Mouse (Mus musculus) myocyte (in vitro differentiated cells): Measurements from ENCODE around the gene Kdm5c.

Experiments used
- E2F4 ChIP-seq: IDR thresholded peaks from one replicate; pipeline ENCODE4 v1.6.1; 2011; ENCODE audit warnings: mild to moderate bottlenecking, control low read depth, moderate library complexity; ENCODE audit not compliant: insufficient read depth
- MYOD1 ChIP-seq, 3 experiments: IDR thresholded peaks; one replicate each; pipeline ENCODE4 v1.6.1; 2011; ENCODE audit warnings: control low read depth in 2 of 3, low read depth in 2 of 3, mild to moderate bottlenecking in 2 of 3, moderate library complexity in 1 of 3; ENCODE audit not compliant: insufficient read length in 2 of 3, control insufficient read depth in 1 of 3
- POLR2A ChIP-seq: IDR thresholded peaks from one replicate; pipeline ENCODE4 v1.6.1; 2011; ENCODE audit warnings: low read depth, mild to moderate bottlenecking, control low read depth, moderate library complexity; ENCODE audit not compliant: insufficient read length
- TCF12 ChIP-seq: IDR thresholded peaks from one replicate; pipeline ENCODE4 v1.6.1; 2011; ENCODE audit warnings: mild to moderate bottlenecking, control low read depth; ENCODE audit not compliant: poor library complexity, insufficient read depth, severe bottlenecking
- TCF3 ChIP-seq: IDR thresholded peaks from one replicate; pipeline ENCODE4 v1.6.1; 2011; ENCODE audit warnings: low read depth, control low read depth; ENCODE audit not compliant: insufficient read length
- USF1 ChIP-seq: IDR thresholded peaks from one replicate; pipeline ENCODE4 v1.6.1; 2011; ENCODE audit warnings: low read depth, mild to moderate bottlenecking, control low read depth, moderate library complexity

GRCm38 (mm10) chrX:152197814-152198648, 34.8 kb upstream of the Kdm5c start:
- TF ChIP-seq TCF3 (no peak), E2F4 (no peak), MYOD1 (IDR thresholded peaks at IDR 0.05; ENCODE audit: control insufficient read depth in 1 of 3, insufficient read length in 2 of 3, low read depth in 2 of 3) (no peak), TCF12 (no peak), POLR2A (no peak), USF1 (no peak)
